Mouse (Mus musculus): ENCODE data around the gene Ikzf1.

The Ikzf1 gene

GRCm38 (mm10) chr11:11819206-11819605 lies 134.4 kb downstream of the Ikzf1 start:
- peaks cover 5% of the 10 kb centered on the region for H3K9me3 ChIP-seq (ENCODE audit: low read length)

GRCm38 (mm10) chr11:11820251-11820650 lies 135.4 kb downstream of the Ikzf1 start:
- H3K9me3 ChIP-seq (ENCODE audit: low read length) = peaks cover 16% of the 10 kb centered on the region
- H3K36me3 ChIP-seq (ENCODE audit: insufficient read depth, low read length) = peaks cover 15% of the 10 kb centered on the region
- no peaks in the 10 kb centered on the region for H3K27me3 ChIP-seq (ENCODE audit: insufficient read depth, low read length)
- H3K4me3 ChIP-seq (replicated peaks; ENCODE audit: low read length) = no peak overlapping the region
- TF ChIP-seq CTCF (conservative IDR thresholded peaks at IDR 0.05; ENCODE audit: low read length) (peak; percentile 68), NANOG (IDR thresholded peaks at IDR 0.05; ENCODE audit: borderline replicate concordance, low read length) (no peak), POU5F1 (IDR thresholded peaks at IDR 0.05; ENCODE audit: borderline replicate concordance, low read length) (no peak)
- peaks cover 42% of the 10 kb centered on the region for H3K4me1 ChIP-seq (replicated peaks; ENCODE audit: low read depth, low read length)

More at GRCm38 (mm10) chr11:11819206-11819605, 134.4 kb downstream of the Ikzf1 start:
- H3K4me1 ChIP-seq (replicated peaks; ENCODE audit: low read depth, low read length) = peaks cover 33% of the 10 kb centered on the region
- TF ChIP-seq POU5F1 (IDR thresholded peaks at IDR 0.05; ENCODE audit: borderline replicate concordance, low read length) = no peak
- TF ChIP-seq NANOG (IDR thresholded peaks at IDR 0.05; ENCODE audit: borderline replicate concordance, low read length) = no peak
- TF ChIP-seq CTCF (conservative IDR thresholded peaks at IDR 0.05; ENCODE audit: low read length) = no peak
- peaks cover 16% of the 10 kb centered on the region for H3K36me3 ChIP-seq (ENCODE audit: insufficient read depth, low read length)
- no peak overlapping the region for H3K4me3 ChIP-seq (replicated peaks; ENCODE audit: low read length)
- no peaks in the 10 kb centered on the region for H3K27me3 ChIP-seq (ENCODE audit: insufficient read depth, low read length)

- H3K9me3 ChIP-seq (ENCODE audit: low read length) = peaks cover 20% of the 10 kb centered on the region
- H3K27me3 ChIP-seq (ENCODE audit: insufficient read depth, low read length) = no peaks in the 10 kb centered on the region
- peak overlapping the region; percentile 33; the same call in 1 of the 2 replicates for H3K4me3 ChIP-seq (replicated peaks; ENCODE audit: low read length)
- H3K4me1 ChIP-seq (replicated peaks; ENCODE audit: low read depth, low read length) = peaks cover 43% of the 10 kb centered on the region
- H3K36me3 ChIP-seq (ENCODE audit: insufficient read depth, low read length) = peaks cover 20% of the 10 kb centered on the region
- no peak for TF ChIP-seq POU5F1 (IDR thresholded peaks at IDR 0.05; ENCODE audit: borderline replicate concordance, low read length)
- no peak for TF ChIP-seq CTCF (conservative IDR thresholded peaks at IDR 0.05; ENCODE audit: low read length)
- no peak for TF ChIP-seq NANOG (IDR thresholded peaks at IDR 0.05; ENCODE audit: borderline replicate concordance, low read length)
These were observed 135.9 kb downstream of the Ikzf1 start for GRCm38 (mm10) chr11:11820737-11821136.

- Histone ChIP-seq H3K36me3 (ENCODE audit: insufficient read depth, low read length) (peaks cover 27% of the 10 kb centered on the region), H3K9me3 (ENCODE audit: low read length) (peaks cover 28% of the 10 kb centered on the region), H3K4me1 (replicated peaks; ENCODE audit: low read depth, low read length) (peaks cover 43% of the 10 kb centered on the region), H3K27me3 (ENCODE audit: insufficient read depth, low read length) (no peaks in the 10 kb centered on the region), H3K4me3 (replicated peaks; ENCODE audit: low read length) (peak overlapping the region; percentile 63)
- TF ChIP-seq CTCF (conservative IDR thresholded peaks at IDR 0.05; ENCODE audit: low read length) = no peak
- TF ChIP-seq NANOG (IDR thresholded peaks at IDR 0.05; ENCODE audit: borderline replicate concordance, low read length) = no peak
- TF ChIP-seq POU5F1 (IDR thresholded peaks at IDR 0.05; ENCODE audit: borderline replicate concordance, low read length) = no peak
These were observed 136.7 kb downstream of the Ikzf1 start for GRCm38 (mm10) chr11:11821387-11821975.

Measured in E14TG2a.4 (cell line).